Mouse (Mus musculus): ENCODE results near the gene Slc25a21. TPM values are rescaled to one million over a fixed set of nuclear protein-coding genes. Genes with fewer than 3 reads are reported as not detected.
A peak's percentile ranks its signal among the peaks of the same experiment; 100 is the strongest.

The Slc25a21 gene
- total and polyA plus RNA-seq, 3 experiments = 0.07 to 0.52 (median 0.40) TPM

- no peak for DNase-seq
Observed at GRCm38 (mm10) chr12:57184401-57185147, 12.7 kb downstream of the Slc25a21 start.

DNA sequence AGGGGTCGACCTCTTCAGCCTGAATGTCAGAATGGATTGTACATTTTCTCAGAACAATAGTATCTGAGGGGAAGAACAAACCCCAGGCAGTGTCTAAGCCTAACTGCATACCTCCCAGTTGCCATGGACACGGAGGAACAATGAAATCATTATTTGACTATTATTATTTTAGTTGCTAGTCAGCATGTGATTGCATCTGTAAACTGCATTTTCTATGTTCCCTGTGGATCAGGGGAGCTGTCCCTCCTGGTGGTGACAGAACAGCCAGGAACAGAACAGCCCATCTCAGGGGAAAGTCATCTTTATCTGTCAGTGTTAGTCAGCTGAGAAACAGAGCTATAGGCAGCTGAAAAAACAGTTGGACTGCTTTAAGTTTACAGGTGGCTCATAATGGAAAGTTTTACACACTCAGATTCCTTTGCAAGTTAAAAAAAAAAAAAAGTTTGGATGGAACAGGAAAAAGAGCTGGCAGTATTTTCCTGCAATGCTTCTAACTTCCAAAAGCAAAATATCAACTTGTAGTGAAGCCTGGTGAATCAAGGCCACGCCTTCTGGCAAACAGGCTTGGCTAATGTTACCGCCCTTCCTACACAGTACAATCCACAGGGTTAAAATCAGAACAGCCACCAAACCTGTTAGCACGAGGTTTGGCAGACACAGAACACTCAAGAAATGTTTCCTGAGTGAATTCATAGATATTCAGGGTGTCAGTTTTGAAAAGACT is 17.6 kb downstream of the Slc25a21 start:
- DNase-seq = no peak

GRCm38 (mm10) chr12:57178818-57179217 is 18.5 kb downstream of the Slc25a21 start:
- no peak for DNase-seq

DNA sequence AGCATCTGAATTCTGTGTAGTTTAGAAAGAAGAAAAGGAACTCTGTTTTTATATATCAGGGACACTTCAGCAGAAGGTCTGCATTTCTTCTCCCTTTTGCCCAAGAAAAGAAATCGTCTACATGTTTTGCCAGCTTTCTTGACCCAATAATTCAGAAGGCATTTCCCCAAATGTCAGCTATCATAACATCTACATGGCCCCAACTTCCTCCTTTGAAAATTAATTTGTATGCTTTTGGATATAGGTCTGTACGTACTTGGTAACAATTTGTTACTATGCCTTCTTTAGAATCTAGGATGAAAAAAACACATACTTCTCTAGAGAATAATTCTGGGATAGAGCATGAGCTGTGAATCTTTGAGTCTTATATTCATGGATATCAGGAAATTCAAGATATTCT is 34.0 kb downstream of the Slc25a21 start:
- no peak for DNase-seq

DNA sequence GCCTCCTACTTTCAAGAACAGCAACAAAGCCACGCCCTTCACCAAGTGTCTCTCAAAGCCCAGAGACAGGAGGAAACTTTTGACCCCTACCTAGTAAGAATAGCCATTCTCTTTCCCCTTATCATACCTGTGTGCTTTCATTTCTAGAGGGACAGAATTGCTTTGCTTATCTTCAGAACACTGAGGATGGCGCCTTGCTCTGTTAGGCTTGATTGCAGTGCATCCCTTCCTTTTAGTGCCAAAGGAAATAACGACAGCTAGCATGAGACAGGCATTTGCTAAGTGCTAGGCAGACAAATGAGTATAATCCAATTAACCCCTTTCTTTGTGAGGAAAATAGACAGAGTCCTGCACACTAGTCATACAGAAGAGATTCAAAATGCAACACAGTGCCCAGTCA is 34.4 kb downstream of the Slc25a21 start:
- DNase-seq = no peak

DNA sequence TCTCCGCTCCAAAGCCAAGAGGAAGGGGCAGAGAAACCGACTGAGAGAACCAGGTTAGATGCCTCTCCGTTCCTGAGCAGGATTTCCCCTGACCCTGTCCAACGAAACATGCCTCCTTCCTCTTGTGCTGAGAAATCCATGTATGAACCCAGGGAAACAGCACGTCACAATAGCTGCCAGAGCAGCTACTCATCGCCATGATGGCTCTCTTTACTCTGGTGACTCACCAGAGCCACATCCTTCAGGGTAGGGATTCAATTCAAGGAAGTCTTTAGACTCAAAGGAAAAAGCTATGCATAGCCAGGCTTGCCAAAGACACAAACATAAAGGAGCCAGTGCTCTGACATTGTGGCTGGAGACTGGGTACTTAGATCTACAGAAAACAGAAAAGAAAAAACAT is 37.4 kb downstream of the Slc25a21 start:
- no peak for DNase-seq

DNA sequence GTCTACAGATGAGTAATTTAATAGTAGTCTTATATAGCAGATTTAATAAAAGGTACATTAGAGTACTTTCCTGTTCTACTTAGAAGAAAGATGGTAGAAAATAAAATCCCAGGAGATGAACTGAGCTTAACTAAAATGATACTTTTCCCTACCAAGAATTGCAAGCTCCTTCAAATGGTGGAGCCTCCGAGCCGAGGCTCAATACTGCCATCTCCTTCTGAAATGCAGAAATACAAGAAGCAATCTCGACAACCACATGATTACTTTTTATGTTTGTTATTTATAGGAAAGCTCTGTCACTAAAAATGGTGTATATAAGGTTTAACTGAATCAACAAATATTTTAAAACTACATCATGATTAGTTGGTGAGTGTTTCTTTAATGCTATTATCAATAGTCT is 39.0 kb downstream of the Slc25a21 start:
- no peak for DNase-seq

DNA sequence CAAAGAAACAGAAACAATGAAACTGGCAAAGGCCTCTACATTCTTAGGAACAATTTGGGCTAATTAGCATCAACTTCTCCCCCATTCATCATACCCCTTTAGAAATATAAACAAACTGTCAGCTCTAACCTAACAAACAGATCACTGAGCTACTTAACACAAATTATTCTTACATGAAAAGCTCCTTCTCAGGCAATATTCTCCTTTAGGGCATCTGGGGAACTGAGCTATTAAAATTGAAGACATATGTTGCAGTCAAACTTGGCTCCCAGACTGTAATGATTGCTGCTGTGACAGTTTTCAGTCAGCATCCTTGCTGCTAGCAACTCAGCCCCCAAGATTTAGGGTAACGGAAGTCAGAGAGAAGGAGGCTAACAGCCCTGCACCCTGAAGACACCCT is 58.3 kb downstream of the Slc25a21 start:
- no peak for DNase-seq

DNA sequence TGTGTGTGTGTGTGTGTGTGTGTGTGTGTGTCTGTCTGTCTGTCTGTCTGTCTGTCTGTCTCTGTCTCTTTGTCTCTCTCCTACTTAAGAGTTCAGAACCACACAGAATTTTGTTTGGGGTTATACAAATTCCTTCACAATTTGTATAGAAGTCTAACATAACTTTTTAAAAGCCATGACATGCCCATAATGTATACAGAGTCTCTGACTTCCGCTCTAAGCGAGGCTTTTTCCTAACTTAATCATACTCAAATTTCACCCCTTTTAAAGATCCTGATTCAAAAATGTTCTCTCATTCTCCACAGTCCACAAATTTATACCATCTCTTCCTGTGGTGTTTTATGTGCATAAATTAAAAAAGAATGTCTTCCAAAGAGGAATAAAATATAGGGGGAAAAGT is 59.5 kb downstream of the Slc25a21 start:
- DNase-seq = no peak

DNA sequence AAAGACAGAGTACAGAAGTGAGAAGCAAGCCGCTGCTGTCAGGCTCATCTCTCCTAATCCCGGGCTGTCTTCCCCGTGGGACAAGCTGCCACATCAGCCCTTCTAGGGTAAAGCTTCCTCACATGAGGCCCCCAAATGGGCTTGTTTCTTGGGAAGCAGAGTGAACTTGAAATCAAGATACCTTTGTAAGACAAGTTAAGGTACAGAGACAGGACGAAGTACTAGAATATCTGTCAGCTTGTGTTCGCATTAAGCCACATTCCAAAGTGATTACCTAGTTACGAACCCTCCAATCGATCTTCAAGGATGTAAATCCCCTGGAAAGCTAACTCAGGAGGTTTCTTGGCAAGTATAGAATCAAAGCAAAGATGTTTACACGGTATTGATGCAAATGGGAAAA is 78.7 kb downstream of the Slc25a21 start:
- DNase-seq = no peak

DNA sequence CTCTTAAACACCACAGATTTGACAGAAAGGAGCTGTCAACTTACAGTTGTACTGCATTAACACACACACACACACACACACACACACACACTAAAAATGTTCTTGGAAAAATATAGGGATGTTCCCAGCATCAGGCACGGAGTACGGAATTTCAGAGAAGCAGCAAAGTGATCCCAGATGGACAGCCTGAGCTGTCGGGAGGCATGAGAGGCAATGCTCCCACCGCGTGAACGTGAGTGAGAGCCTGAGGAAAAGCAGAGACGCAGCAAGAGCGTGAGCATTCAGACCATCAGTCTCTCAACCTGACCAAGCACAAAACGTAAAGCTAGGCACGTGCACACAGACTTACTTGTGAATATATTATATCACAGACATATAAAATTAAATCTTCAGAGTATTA is 81.8 kb downstream of the Slc25a21 start:
- no peak for DNase-seq

- no peak for DNase-seq
Observed at GRCm38 (mm10) chr12:57109363-57109762, 87.9 kb downstream of the Slc25a21 start.

DNA sequence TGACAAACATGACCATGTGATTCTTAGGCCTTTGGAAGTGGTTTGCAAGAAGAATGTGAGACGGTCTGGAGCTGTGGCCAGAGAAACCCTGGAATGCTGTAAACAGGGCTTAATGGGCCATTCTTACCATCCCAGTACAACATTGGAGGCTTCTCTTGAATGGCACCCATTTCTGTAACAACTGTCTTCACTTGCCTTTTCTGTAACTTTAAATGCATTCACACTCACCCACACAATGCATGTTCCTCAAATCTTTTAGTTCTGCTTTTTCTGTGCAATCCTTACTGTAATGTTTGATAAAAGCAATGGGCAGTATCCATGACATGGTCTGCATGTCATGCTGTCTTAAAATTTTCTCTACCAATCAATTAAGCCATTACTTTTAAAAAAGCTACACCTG is 95.0 kb downstream of the Slc25a21 start:
- DNase-seq = no peak

GRCm38 (mm10) chr12:57100549-57100948 is 96.7 kb downstream of the Slc25a21 start:
- DNase-seq = no peak

DNA sequence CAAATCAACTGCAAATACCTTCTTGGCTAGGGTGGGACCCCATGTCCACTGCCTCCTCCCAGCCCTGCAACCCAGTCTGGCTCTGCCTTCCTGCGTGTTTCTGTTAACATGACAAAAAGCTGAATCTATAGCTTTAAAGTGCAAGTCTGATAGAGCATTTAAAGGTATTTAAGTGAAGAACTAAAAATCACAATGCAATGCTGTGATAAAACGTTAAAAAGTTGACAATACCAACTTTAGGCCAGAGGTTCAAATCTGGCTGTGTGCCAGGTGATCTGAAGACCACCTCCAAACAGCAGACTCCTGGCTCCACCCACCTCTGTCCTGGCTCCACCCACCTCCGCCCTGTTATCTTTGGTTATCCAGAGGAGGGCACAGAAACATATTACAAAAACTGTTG is 98.2 kb downstream of the Slc25a21 start:
- DNase-seq = no peak

DNA sequence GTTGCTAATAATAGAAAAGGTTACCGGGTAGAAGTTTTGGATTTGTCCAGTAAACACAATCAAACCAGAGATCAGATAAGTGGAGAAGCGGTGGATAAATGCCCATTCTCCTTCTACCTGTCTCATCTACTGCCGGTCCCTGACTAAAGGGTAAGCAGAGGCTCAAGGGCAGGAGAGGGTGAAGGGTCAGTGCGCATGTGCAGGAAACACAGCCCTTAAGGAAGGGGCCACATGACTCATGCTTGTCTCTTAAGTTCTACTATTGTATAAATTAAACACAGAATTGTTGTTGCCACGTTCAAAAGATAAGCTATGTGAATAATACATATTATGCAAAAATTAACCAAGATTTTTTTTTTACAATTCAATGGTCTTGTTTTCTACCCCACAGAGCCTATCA is 98.9 kb downstream of the Slc25a21 start:
- no peak for DNase-seq

- DNase-seq = no peak
Observed at GRCm38 (mm10) chr12:57093107-57093506, 104.2 kb downstream of the Slc25a21 start.

- no peak for DNase-seq
Observed at GRCm38 (mm10) chr12:57084519-57084918, 112.8 kb downstream of the Slc25a21 start.

GRCm38 (mm10) chr12:57083533-57083932 is 113.7 kb downstream of the Slc25a21 start:
- no peak for DNase-seq

GRCm38 (mm10) chr12:57076606-57077005 is 120.7 kb downstream of the Slc25a21 start:
- DNase-seq = no peak

GRCm38 (mm10) chr12:57072616-57073015 is 124.7 kb downstream of the Slc25a21 start:
- DNase-seq = no peak

DNA sequence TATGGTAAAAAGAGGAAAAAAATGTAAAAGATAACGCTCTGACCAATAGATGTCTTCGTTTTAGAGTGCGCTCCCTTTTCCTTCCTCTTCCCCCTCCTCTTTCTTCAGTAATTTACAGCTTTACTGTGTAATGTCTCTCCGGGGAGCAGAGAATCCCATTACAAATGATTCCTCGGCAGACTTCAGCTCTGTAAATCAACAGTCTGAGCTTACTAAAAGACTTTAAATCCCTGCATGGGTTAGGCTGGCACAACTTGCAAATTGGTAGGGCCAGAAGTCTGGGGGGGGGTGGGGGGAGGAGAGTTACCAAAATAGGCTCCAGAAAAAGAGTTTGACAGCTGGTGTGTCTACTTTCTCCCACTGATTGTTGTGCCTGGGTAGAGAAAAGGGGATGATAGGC is 128.7 kb downstream of the Slc25a21 start:
- no peak for DNase-seq

GRCm38 (mm10) chr12:57019737-57020136 is 177.5 kb downstream of the Slc25a21 start:
- no peak for DNase-seq

DNA sequence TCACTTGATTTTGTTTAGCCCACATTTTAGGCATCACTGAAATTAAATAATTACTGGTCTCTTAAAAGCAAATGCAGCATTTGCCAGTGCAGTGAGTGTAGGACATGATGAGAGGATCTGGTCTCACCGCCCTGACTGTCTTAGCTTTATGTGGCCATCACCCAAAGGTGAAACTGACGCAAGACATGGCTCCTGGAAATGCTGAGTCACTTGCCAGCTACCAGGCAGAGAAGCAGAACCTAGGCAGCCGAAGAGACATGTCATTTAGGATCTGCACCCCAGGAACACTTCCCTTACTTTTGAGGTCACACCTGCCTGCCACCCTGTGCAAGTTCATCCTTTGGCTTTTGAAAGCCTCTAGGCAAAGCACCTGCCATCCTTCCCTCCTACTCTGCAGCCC is 180.4 kb downstream of the Slc25a21 start:
- peak; percentile 1 for DNase-seq

All from adrenal gland, adult 2 months (tissue).